Mouse (Mus musculus): ENCODE measurements around the gene Pip5k1b. TPM values are rescaled to one million over a fixed set of nuclear protein-coding genes. Genes with fewer than 3 reads are reported as not detected.

The Pip5k1b gene
- polyA plus RNA-seq, 1 experiment from 2014 or later = 8.3 TPM

DNA sequence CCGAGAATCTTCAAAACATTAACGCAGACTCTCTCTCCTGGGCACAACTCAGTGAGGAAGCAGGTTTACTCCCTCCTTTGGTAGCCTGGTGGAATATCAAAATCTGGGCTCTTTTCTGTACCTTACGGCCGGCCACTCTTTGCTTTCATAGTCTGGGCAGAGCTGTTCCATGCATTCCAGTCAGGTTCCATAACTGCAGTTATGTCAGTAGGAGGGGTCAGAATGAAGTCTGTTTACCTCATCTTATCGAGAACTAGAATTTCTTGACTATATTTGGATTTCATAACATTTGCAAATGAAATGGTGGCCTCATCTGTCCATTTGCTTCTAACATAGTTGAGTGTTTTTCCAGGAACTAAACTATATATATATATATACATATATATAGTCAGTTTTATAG, 55.2 kb downstream of the Pip5k1b start:
- no peaks in the 10 kb centered on the region for H3K36me3 ChIP-seq (ENCODE audit: control insufficient read depth, insufficient read depth)
- no peaks in the 10 kb centered on the region for H3K4me1 ChIP-seq (ENCODE audit: control insufficient read depth, low read depth, low read length)
- no peaks in the 10 kb centered on the region for H3K27me3 ChIP-seq (ENCODE audit: control insufficient read depth, insufficient read depth, low read depth, low read length)
- no peak overlapping the region for H3K27ac ChIP-seq (ENCODE audit: low read length)
- H3K9me3 ChIP-seq (replicated peaks; ENCODE audit: control insufficient read depth, low read length) = no peaks in the 10 kb centered on the region
- no peak overlapping the region for H3K4me2 ChIP-seq (ENCODE audit: low read depth, low read length)
- 72% methylated on average over 5 of the region's 5 CpGs for WGBS (ENCODE audit: insufficient replicate concordance)
- no peak overlapping the region for H3K9ac ChIP-seq (ENCODE audit: low read depth, low read length)
- ATAC-seq (ENCODE audit: low read depth) = no peak
- H3K4me3 ChIP-seq (ENCODE audit: low read depth, low read length) = no peak overlapping the region

DNA sequence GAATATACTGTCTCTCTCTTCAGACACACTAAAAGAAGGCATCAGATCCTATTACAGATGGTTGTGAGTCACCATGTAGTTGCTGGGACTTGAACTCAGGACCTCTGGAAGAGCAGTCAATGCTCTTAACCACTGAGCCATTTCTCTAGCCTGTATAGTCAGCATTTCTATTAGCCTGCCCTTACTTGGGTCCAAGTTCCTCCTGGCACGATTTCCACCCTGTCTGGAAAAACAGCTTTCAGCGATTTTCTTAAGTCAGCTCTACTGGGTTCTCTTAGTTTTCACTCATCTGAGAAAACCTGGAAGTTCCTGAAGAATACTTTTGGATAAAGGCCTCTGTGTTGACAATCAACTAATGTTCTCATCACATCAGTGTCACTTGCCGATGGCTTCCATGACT, 56.4 kb downstream of the Pip5k1b start:
- no peaks in the 10 kb centered on the region for H3K36me3 ChIP-seq (ENCODE audit: control insufficient read depth, insufficient read depth)
- WGBS (ENCODE audit: insufficient replicate concordance) = 74% methylated on average over 3 of the region's 3 CpGs
- no peak overlapping the region for H3K27ac ChIP-seq (ENCODE audit: low read length)
- no peak for ATAC-seq (ENCODE audit: low read depth)
- H3K4me1 ChIP-seq (ENCODE audit: control insufficient read depth, low read depth, low read length) = no peaks in the 10 kb centered on the region
- H3K9ac ChIP-seq (ENCODE audit: low read depth, low read length) = no peak overlapping the region
- H3K4me2 ChIP-seq (ENCODE audit: low read depth, low read length) = no peak overlapping the region
- no peaks in the 10 kb centered on the region for H3K27me3 ChIP-seq (ENCODE audit: control insufficient read depth, insufficient read depth, low read depth, low read length)
- no peaks in the 10 kb centered on the region for H3K9me3 ChIP-seq (replicated peaks; ENCODE audit: control insufficient read depth, low read length)
- H3K4me3 ChIP-seq (ENCODE audit: low read depth, low read length) = no peak overlapping the region

DNA sequence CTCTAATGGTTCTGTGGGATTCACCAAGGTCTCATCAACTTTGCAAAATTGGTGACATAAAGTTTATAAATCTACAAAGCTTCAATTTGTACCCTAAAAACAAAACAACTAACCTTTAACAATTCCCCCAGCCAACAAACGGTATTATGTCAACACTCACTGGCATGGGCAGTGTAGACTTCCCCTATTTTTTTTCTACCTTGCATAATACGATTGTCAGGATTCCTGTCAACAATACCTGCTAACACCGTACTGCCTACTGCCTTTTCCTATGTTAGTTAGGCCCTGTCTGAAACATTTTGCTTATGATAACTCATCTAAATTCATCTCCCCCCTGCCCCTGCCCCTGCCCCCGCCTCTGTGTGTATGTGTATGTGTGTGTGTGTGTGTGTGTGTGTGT, 61.8 kb downstream of the Pip5k1b start:
- no peak overlapping the region for H3K4me2 ChIP-seq (ENCODE audit: low read depth, low read length)
- no peak for ATAC-seq (ENCODE audit: low read depth)

DNA sequence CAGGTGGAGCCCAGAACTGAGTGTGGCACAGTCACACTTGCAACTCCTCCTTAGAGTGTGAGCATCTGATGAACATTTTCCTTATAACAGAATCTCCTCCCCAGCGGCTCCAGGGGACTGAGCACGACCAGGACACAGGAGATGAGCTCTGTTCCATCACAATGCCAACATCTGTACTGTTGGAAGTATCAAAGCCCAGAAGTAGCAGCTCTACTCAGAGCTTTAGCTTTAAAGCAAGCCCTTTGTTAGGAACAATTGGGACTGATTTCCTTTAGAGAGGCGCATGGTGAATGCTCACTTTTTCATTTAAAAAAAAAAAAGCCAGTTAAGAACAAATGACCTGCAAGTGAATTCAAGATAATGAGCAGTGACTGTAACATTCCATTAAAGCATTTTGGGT, 63.8 kb downstream of the Pip5k1b start:
- H3K9ac ChIP-seq (ENCODE audit: low read depth, low read length) = no peak overlapping the region

More for the DNA sequence above, 61.8 kb downstream of the Pip5k1b start:
- Histone ChIP-seq H3K9me3 (replicated peaks; ENCODE audit: control insufficient read depth, low read length) (no peaks in the 10 kb centered on the region), H3K36me3 (ENCODE audit: control insufficient read depth, insufficient read depth) (no peaks in the 10 kb centered on the region), H3K9ac (ENCODE audit: low read depth, low read length) (no peak overlapping the region), H3K4me3 (ENCODE audit: low read depth, low read length) (no peak overlapping the region), H3K4me1 (ENCODE audit: control insufficient read depth, low read depth, low read length) (peaks cover 3% of the 10 kb centered on the region; the same call in 1 of the 2 replicates), H3K27me3 (ENCODE audit: control insufficient read depth, insufficient read depth, low read depth, low read length) (no peaks in the 10 kb centered on the region), H3K27ac (ENCODE audit: low read length) (no peak overlapping the region)
- 54% methylated on average over 4 of the region's 4 CpGs for WGBS (ENCODE audit: insufficient replicate concordance)

DNA sequence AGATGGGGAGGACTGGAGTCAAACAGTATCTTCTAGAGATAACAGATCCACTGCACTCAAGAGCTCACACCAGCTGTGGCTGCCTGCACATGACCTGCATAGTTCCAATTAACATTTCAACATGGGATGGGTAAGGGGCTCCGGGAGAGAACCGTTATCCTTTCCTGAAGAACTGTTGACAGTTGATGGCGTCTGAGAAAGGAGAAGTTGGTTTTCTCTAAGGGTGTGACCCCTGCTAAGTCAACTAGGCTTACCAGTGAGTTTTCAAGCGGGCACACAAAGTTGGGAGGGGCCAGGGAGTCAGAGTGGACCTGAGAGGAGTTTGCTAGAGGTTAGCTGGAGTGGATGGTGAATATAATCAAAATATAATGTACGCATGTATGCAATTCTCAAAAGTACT, 65.4 kb downstream of the Pip5k1b start:
- H3K27ac ChIP-seq (ENCODE audit: low read length) = no peak overlapping the region
- no peaks in the 10 kb centered on the region for H3K9me3 ChIP-seq (replicated peaks; ENCODE audit: control insufficient read depth, low read length)
- H3K27me3 ChIP-seq (ENCODE audit: control insufficient read depth, insufficient read depth, low read depth, low read length) = no peaks in the 10 kb centered on the region
- H3K9ac ChIP-seq (ENCODE audit: low read depth, low read length) = no peak overlapping the region
- ATAC-seq (ENCODE audit: low read depth) = no peak
- H3K36me3 ChIP-seq (ENCODE audit: control insufficient read depth, insufficient read depth) = no peaks in the 10 kb centered on the region
- H3K4me1 ChIP-seq (ENCODE audit: control insufficient read depth, low read depth, low read length) = peaks cover 3% of the 10 kb centered on the region; the same call in 1 of the 2 replicates
- H3K4me3 ChIP-seq (ENCODE audit: low read depth, low read length) = no peak overlapping the region
- no peak overlapping the region for H3K4me2 ChIP-seq (ENCODE audit: low read depth, low read length)
- WGBS (ENCODE audit: insufficient replicate concordance) = 27% methylated on average over 5 of the region's 5 CpGs

More for the DNA sequence above, 63.8 kb downstream of the Pip5k1b start:
- Histone ChIP-seq H3K27me3 (ENCODE audit: control insufficient read depth, insufficient read depth, low read depth, low read length) (no peaks in the 10 kb centered on the region), H3K27ac (ENCODE audit: low read length) (no peak overlapping the region), H3K4me2 (ENCODE audit: low read depth, low read length) (no peak overlapping the region), H3K4me3 (ENCODE audit: low read depth, low read length) (no peak overlapping the region), H3K36me3 (ENCODE audit: control insufficient read depth, insufficient read depth) (no peaks in the 10 kb centered on the region), H3K9me3 (replicated peaks; ENCODE audit: control insufficient read depth, low read length) (no peaks in the 10 kb centered on the region), H3K4me1 (ENCODE audit: control insufficient read depth, low read depth, low read length) (peaks cover 3% of the 10 kb centered on the region; the same call in 1 of the 2 replicates)
- ATAC-seq (ENCODE audit: low read depth) = no peak
- WGBS (ENCODE audit: insufficient replicate concordance) = 72% methylated on average over 3 of the region's 3 CpGs

DNA sequence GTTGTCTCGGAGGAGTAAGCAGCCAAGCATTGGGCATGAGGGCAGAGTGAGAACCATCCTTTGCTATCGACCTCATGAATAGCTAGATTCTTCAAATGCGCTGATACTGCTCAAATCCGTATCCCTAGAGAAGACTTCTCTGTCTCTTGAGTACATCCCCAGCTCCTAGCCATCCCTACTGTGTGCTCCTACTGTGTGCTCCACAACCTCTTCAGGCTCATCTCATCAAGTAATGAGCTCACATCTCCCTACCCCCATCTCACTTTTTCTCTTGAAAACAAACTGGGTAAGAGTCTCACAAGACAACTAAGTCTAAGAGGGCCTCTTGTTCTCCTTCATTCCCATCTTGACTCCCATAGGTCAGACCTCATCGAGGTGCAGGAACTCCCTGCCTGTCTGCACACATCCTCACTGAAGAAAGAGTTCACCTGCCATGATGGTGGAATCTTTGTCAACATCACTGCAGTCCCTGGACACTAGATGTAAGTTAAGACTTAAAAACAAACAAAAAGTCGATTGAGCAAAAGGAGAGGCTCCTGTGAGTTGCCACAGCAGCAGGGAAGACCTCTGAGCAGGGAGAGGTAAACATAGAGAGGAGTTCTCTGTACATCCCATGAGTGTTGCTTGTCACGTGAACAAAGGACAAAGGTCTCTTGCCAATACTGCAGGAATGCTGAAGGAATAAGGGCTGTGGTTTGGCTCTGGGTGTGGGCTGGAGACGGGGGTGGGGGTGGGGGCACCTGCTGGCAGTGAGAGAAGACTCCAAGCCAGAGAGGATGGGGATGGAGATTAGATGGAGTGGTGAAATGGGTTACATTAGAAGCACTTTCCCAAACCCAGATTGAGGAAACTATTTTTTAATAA, 69.0 kb downstream of the Pip5k1b start:
- no peak overlapping the region for H3K4me3 ChIP-seq (ENCODE audit: low read depth, low read length)
- ATAC-seq (ENCODE audit: low read depth) = no peak
- no peaks in the 10 kb centered on the region for H3K36me3 ChIP-seq (ENCODE audit: control insufficient read depth, insufficient read depth)
- no peak overlapping the region for H3K27ac ChIP-seq (ENCODE audit: low read length)
- peaks cover 3% of the 10 kb centered on the region; the same call in 1 of the 2 replicates for H3K4me1 ChIP-seq (ENCODE audit: control insufficient read depth, low read depth, low read length)
- H3K9ac ChIP-seq (ENCODE audit: low read depth, low read length) = no peak overlapping the region
- H3K27me3 ChIP-seq (ENCODE audit: control insufficient read depth, insufficient read depth, low read depth, low read length) = no peaks in the 10 kb centered on the region
- 69% methylated on average over 8 of the region's 8 CpGs for WGBS (ENCODE audit: insufficient replicate concordance)
- H3K9me3 ChIP-seq (replicated peaks; ENCODE audit: control insufficient read depth, low read length) = no peaks in the 10 kb centered on the region
- no peak overlapping the region for H3K4me2 ChIP-seq (ENCODE audit: low read depth, low read length)

DNA sequence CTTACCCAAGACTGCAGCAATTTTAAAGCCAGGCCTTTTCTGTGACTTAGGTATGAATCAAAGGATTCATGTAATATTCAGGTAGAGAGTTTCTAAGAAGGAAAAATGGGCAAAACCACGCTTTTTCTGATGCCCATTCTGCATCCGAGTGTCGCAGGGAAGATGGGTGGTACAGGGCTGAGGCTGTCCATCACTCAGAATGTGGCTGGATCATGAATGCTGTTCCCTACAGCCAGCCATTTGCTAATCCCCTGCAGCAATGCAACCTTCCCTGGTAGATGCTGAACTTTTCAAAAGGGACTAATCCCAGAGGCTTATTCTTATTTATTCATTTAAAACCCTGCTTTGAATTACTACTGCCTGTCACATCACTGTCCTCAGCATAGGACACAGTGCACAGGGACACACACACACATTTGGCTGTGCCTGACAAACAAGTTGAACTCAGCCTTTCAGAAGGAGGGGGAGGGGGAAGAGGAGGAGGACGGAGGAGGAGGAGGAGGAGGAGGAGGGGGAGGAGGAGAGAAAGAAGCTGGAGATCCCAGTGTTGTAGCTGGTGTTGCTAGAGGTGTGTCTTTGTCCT, 71.0 kb downstream of the Pip5k1b start:
- ATAC-seq (ENCODE audit: low read depth) = no peak
- Histone ChIP-seq H3K4me3 (ENCODE audit: low read depth, low read length) (no peak overlapping the region), H3K4me2 (ENCODE audit: low read depth, low read length) (no peak overlapping the region), H3K36me3 (ENCODE audit: control insufficient read depth, insufficient read depth) (no peaks in the 10 kb centered on the region), H3K9ac (ENCODE audit: low read depth, low read length) (no peak overlapping the region), H3K4me1 (ENCODE audit: control insufficient read depth, low read depth, low read length) (no peaks in the 10 kb centered on the region), H3K9me3 (replicated peaks; ENCODE audit: control insufficient read depth, low read length) (no peaks in the 10 kb centered on the region), H3K27me3 (ENCODE audit: control insufficient read depth, insufficient read depth, low read depth, low read length) (no peaks in the 10 kb centered on the region), H3K27ac (ENCODE audit: low read length) (no peak overlapping the region)
- 68% methylated on average over 4 of the region's 4 CpGs for WGBS (ENCODE audit: insufficient replicate concordance)

DNA sequence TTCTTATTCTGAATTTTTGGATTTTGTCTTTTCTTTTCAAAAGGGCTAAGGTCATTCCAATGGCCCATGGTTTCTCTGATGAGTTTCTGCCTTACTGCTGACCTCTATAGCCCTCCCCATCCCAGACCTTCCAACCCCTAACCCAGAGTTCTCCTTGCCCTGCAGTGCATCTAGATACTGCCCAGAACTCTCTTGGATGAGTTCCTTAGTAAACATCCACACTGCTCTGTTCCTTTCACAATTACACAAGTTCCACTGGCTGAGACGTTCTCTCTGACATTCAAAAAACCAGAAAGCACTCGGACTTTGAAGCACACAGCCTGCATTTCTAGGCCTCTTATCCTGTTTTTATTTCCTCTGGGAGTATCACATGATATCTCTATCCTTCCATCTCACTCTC, 74.8 kb downstream of the Pip5k1b start:
- no peak for ATAC-seq (ENCODE audit: low read depth)
- 54% methylated on average over 2 of the region's 2 CpGs for WGBS (ENCODE audit: insufficient replicate concordance)
- no peak overlapping the region for H3K4me3 ChIP-seq (ENCODE audit: low read depth, low read length)
- no peaks in the 10 kb centered on the region for H3K9me3 ChIP-seq (replicated peaks; ENCODE audit: control insufficient read depth, low read length)
- no peaks in the 10 kb centered on the region for H3K36me3 ChIP-seq (ENCODE audit: control insufficient read depth, insufficient read depth)
- H3K4me1 ChIP-seq (ENCODE audit: control insufficient read depth, low read depth, low read length) = peaks cover 3% of the 10 kb centered on the region
- no peak overlapping the region for H3K9ac ChIP-seq (ENCODE audit: low read depth, low read length)
- no peaks in the 10 kb centered on the region for H3K27me3 ChIP-seq (ENCODE audit: control insufficient read depth, insufficient read depth, low read depth, low read length)
- H3K27ac ChIP-seq (ENCODE audit: low read length) = no peak overlapping the region
- H3K4me2 ChIP-seq (ENCODE audit: low read depth, low read length) = no peak overlapping the region
